Mouse (Mus musculus) kidney, adult 2 months (tissue): ENCODE measurements at regions not wholly inside any gene's neighbourhood (a gene's known extent, or its start where the extent isn't known, plus 50 kb on each side); places are given as distances from the start of the nearest gene placed in this dataset.

Experiments
- CTCF ChIP-seq: fragments of 200-500 bp; conservative IDR thresholded peaks from 2 replicates; pipeline ENCODE4 v1.5.1; 2011; ENCODE audit warnings: low read depth, mild to moderate bottlenecking, control low read depth, low read length, moderate library complexity, mixed read lengths; ENCODE audit not compliant: insufficient read depth, insufficient read length
- POLR2A ChIP-seq: fragments of 200-500 bp; IDR thresholded peaks from one replicate; pipeline ENCODE4 v1.6.1; 2011; ENCODE audit warnings: low read depth, low read length, control low read depth

GRCm38 (mm10) chr13:28762555-28762954, 191.0 kb downstream of the Sox4 start:
- TF ChIP-seq CTCF (no peak), POLR2A (no peak)
